Mouse (Mus musculus) kidney, adult 2 months (tissue): ENCODE measurements around the gene Zc3h12c.

Experiments used
- CTCF ChIP-seq: fragments of 200-500 bp; conservative IDR thresholded peaks from 2 replicates; pipeline ENCODE4 v1.5.1; 2011; ENCODE audit warnings: low read depth, mild to moderate bottlenecking, control low read depth, low read length, moderate library complexity, mixed read lengths; ENCODE audit not compliant: insufficient read depth, insufficient read length
- POLR2A ChIP-seq: fragments of 200-500 bp; IDR thresholded peaks from one replicate; pipeline ENCODE4 v1.6.1; 2011; ENCODE audit warnings: low read depth, low read length, control low read depth

GRCm38 (mm10) chr9:52105423-52105822 lies 62.9 kb downstream of the Zc3h12c start:
- no peak for TF ChIP-seq CTCF
- no peak for TF ChIP-seq POLR2A
